Mouse (Mus musculus) heart, adult 2 months (tissue): Measurements from ENCODE around the gene Unc5c.

Experiments
- CTCF ChIP-seq: fragments of 200-600 bp; IDR thresholded peaks from 2 replicates; pipeline ENCODE4 v1.8.1; 2022; ENCODE audit warnings: antibody characterized with exemption, mild to moderate bottlenecking, moderate library complexity
- EP300 ChIP-seq: fragments of 200-500 bp; IDR thresholded peaks from 2 replicates; pipeline ENCODE4 v1.6.1; 2011; ENCODE audit warnings: low read depth, low read length, control low read depth; ENCODE audit not compliant: insufficient read depth
- POLR2A ChIP-seq: fragments of 200-500 bp; IDR thresholded peaks from 2 replicates; pipeline ENCODE4 v1.6.1; 2011; ENCODE audit warnings: mild to moderate bottlenecking, low read depth, low read length, control low read depth; ENCODE audit not compliant: insufficient read depth

GRCm38 (mm10) chr3:141748694-141749381 lies 283.8 kb downstream of the Unc5c start:
- TF ChIP-seq CTCF (no peak), POLR2A (no peak), EP300 (no peak)
